Mouse (Mus musculus): ENCODE measurements around the gene Dnmt3b. TPM values are rescaled to one million over a fixed set of nuclear protein-coding genes. Genes with fewer than 3 reads are reported as not detected.
"Not testable (repeated sequence)": the region's sequence is repeated elsewhere in the genome, so short reads cannot be mapped to it uniquely, and the experiment has no call there.

Dnmt3b gene
- polyA plus RNA-seq, 1 experiment, result 4.4 TPM

GRCm38 (mm10) chr2:153694462-153695085 is 45.3 kb downstream of the Dnmt3b start:
- H3K4me3 ChIP-seq (ENCODE audit: control insufficient read depth, insufficient read depth, low read length), result no peak overlapping the region
- no peak overlapping the region for H3K27ac ChIP-seq (ENCODE audit: control insufficient read depth, insufficient read depth, low read length)
- 71% methylated on average over 19 of the region's 19 CpGs for WGBS
- TF ChIP-seq POLR2A (IDR thresholded peaks at IDR 0.05; ENCODE audit: control insufficient read depth, extremely low read depth, insufficient read depth, low read length, poor library complexity), result no peak
- peak; percentile 81 for TF ChIP-seq CTCF (IDR thresholded peaks at IDR 0.05; ENCODE audit: borderline replicate concordance, control insufficient read depth, extremely low read depth, insufficient read depth, low read length, poor library complexity)
- H3K27me3 ChIP-seq (ENCODE audit: control insufficient read depth, insufficient read depth, low read length), result no peaks in the 10 kb centered on the region
- DNase-seq, result peak; percentile 69
- H3K4me1 ChIP-seq (replicated peaks; ENCODE audit: control insufficient read depth, insufficient read depth, low read length), result no peaks in the 10 kb centered on the region
- H3K36me3 ChIP-seq (ENCODE audit: control insufficient read depth, insufficient read depth, low read length), result no peaks in the 10 kb centered on the region

- Histone ChIP-seq H3K27me3 (ENCODE audit: control insufficient read depth, insufficient read depth, low read length) (no peaks in the 10 kb centered on the region), H3K36me3 (ENCODE audit: control insufficient read depth, insufficient read depth, low read length) (no peaks in the 10 kb centered on the region), H3K4me1 (replicated peaks; ENCODE audit: control insufficient read depth, insufficient read depth, low read length) (no peaks in the 10 kb centered on the region), H3K4me3 (ENCODE audit: control insufficient read depth, insufficient read depth, low read length) (no peak within 1 kb of the TSS), H3K27ac (ENCODE audit: control insufficient read depth, insufficient read depth, low read length) (no peak within 1 kb of the TSS)
- no peak for TF ChIP-seq POLR2A (IDR thresholded peaks at IDR 0.05; ENCODE audit: control insufficient read depth, extremely low read depth, insufficient read depth, low read length, poor library complexity)
- DNase-seq, result no peak
Observed at GRCm38 (mm10) chr2:153696352-153696751, 47.1 kb downstream of the Dnmt3b start, which contains the start of gene Dnmt3c. Dnmt3c (plus strand) TSS chr2:153696652.

- no peak for TF ChIP-seq CTCF (IDR thresholded peaks at IDR 0.05; ENCODE audit: borderline replicate concordance, control insufficient read depth, extremely low read depth, insufficient read depth, low read length, poor library complexity)
- no peak for TF ChIP-seq POLR2A (IDR thresholded peaks at IDR 0.05; ENCODE audit: control insufficient read depth, extremely low read depth, insufficient read depth, low read length, poor library complexity)
- WGBS, result 84% methylated on average over 6 of the region's 6 CpGs
- H3K4me1 ChIP-seq (replicated peaks; ENCODE audit: control insufficient read depth, insufficient read depth, low read length), result no peaks in the 10 kb centered on the region
Observed at GRCm38 (mm10) chr2:153703389-153703788, 54.1 kb downstream of the Dnmt3b start.

GRCm38 (mm10) chr2:153710701-153711330 is 61.6 kb downstream of the Dnmt3b start:
- Histone ChIP-seq H3K4me3 (ENCODE audit: control insufficient read depth, insufficient read depth, low read length) (no peak overlapping the region), H3K27ac (ENCODE audit: control insufficient read depth, insufficient read depth, low read length) (no peak overlapping the region), H3K36me3 (ENCODE audit: control insufficient read depth, insufficient read depth, low read length) (no peaks in the 10 kb centered on the region), H3K4me1 (replicated peaks; ENCODE audit: control insufficient read depth, insufficient read depth, low read length) (no peaks in the 10 kb centered on the region), H3K27me3 (ENCODE audit: control insufficient read depth, insufficient read depth, low read length) (no peaks in the 10 kb centered on the region)
- DNase-seq, result peak; percentile 31
- 53% methylated on average over 8 of the region's 8 CpGs for WGBS
- no peak for TF ChIP-seq POLR2A (IDR thresholded peaks at IDR 0.05; ENCODE audit: control insufficient read depth, extremely low read depth, insufficient read depth, low read length, poor library complexity)
- TF ChIP-seq CTCF (IDR thresholded peaks at IDR 0.05; ENCODE audit: borderline replicate concordance, control insufficient read depth, extremely low read depth, insufficient read depth, low read length, poor library complexity), result no peak

More at GRCm38 (mm10) chr2:153703389-153703788, 54.1 kb downstream of the Dnmt3b start:
- no peak overlapping the region for H3K4me3 ChIP-seq (ENCODE audit: control insufficient read depth, insufficient read depth, low read length)
- no peaks in the 10 kb centered on the region for H3K36me3 ChIP-seq (ENCODE audit: control insufficient read depth, insufficient read depth, low read length)
- no peaks in the 10 kb centered on the region for H3K27me3 ChIP-seq (ENCODE audit: control insufficient read depth, insufficient read depth, low read length)
- H3K27ac ChIP-seq (ENCODE audit: control insufficient read depth, insufficient read depth, low read length), result no peak overlapping the region
- DNase-seq, result no peak

GRCm38 (mm10) chr2:153712646-153713091 is 63.4 kb downstream of the Dnmt3b start:
- WGBS, result 91% methylated on average over 3 of the region's 3 CpGs
- H3K27ac ChIP-seq (ENCODE audit: control insufficient read depth, insufficient read depth, low read length), result no peak overlapping the region
- no peak for DNase-seq
- no peaks in the 10 kb centered on the region for H3K36me3 ChIP-seq (ENCODE audit: control insufficient read depth, insufficient read depth, low read length)
- no peaks in the 10 kb centered on the region for H3K4me1 ChIP-seq (replicated peaks; ENCODE audit: control insufficient read depth, insufficient read depth, low read length)
- H3K27me3 ChIP-seq (ENCODE audit: control insufficient read depth, insufficient read depth, low read length), result no peaks in the 10 kb centered on the region
- no peak overlapping the region for H3K4me3 ChIP-seq (ENCODE audit: control insufficient read depth, insufficient read depth, low read length)
- TF ChIP-seq CTCF (IDR thresholded peaks at IDR 0.05; ENCODE audit: borderline replicate concordance, control insufficient read depth, extremely low read depth, insufficient read depth, low read length, poor library complexity) (no peak), POLR2A (IDR thresholded peaks at IDR 0.05; ENCODE audit: control insufficient read depth, extremely low read depth, insufficient read depth, low read length, poor library complexity) (no peak)

GRCm38 (mm10) chr2:153713227-153713626 is 64.0 kb downstream of the Dnmt3b start:
- DNase-seq, result no peak
- Histone ChIP-seq H3K4me1 (replicated peaks; ENCODE audit: control insufficient read depth, insufficient read depth, low read length) (no peaks in the 10 kb centered on the region), H3K36me3 (ENCODE audit: control insufficient read depth, insufficient read depth, low read length) (no peaks in the 10 kb centered on the region), H3K27me3 (ENCODE audit: control insufficient read depth, insufficient read depth, low read length) (no peaks in the 10 kb centered on the region), H3K4me3 (ENCODE audit: control insufficient read depth, insufficient read depth, low read length) (no peak overlapping the region), H3K27ac (ENCODE audit: control insufficient read depth, insufficient read depth, low read length) (no peak overlapping the region)
- no peak for TF ChIP-seq CTCF (IDR thresholded peaks at IDR 0.05; ENCODE audit: borderline replicate concordance, control insufficient read depth, extremely low read depth, insufficient read depth, low read length, poor library complexity)
- no peak for TF ChIP-seq POLR2A (IDR thresholded peaks at IDR 0.05; ENCODE audit: control insufficient read depth, extremely low read depth, insufficient read depth, low read length, poor library complexity)
- WGBS, result 87% methylated on average over 4 of the region's 4 CpGs

GRCm38 (mm10) chr2:153717861-153718260 is 68.6 kb downstream of the Dnmt3b start:
- DNase-seq; H3K36me3 ChIP-seq (ENCODE audit: control insufficient read depth, insufficient read depth, low read length); H3K27me3 ChIP-seq (ENCODE audit: control insufficient read depth, insufficient read depth, low read length); H3K4me3 ChIP-seq (ENCODE audit: control insufficient read depth, insufficient read depth, low read length); H3K4me1 ChIP-seq (replicated peaks; ENCODE audit: control insufficient read depth, insufficient read depth, low read length); H3K27ac ChIP-seq (ENCODE audit: control insufficient read depth, insufficient read depth, low read length): not testable (repeated sequence)
- 80% methylated on average over 3 of the region's 3 CpGs for WGBS
